Mouse (Mus musculus): ENCODE data around the gene Spata32.

- TF ChIP-seq CTCF (IDR thresholded peaks at IDR 0.05; ENCODE audit: low read depth, low read length) (no peak), POLR2A (IDR thresholded peaks at IDR 0.05; ENCODE audit: insufficient read depth, low read length) (no peak), EP300 (IDR thresholded peaks at IDR 0.05; ENCODE audit: insufficient read depth, low read depth, low read length) (no peak)
These were observed 42.4 kb upstream of the Spata32 start for GRCm38 (mm10) chr11:103260515-103261192.
